Mouse (Mus musculus): ENCODE data around the gene Smarcd1. TPM values are rescaled to one million over a fixed set of nuclear protein-coding genes. Genes with fewer than 3 reads are reported as not detected.

Smarcd1 gene
- polyA plus RNA-seq, 1 experiment from 2014 or later = 34.5 TPM

DNA sequence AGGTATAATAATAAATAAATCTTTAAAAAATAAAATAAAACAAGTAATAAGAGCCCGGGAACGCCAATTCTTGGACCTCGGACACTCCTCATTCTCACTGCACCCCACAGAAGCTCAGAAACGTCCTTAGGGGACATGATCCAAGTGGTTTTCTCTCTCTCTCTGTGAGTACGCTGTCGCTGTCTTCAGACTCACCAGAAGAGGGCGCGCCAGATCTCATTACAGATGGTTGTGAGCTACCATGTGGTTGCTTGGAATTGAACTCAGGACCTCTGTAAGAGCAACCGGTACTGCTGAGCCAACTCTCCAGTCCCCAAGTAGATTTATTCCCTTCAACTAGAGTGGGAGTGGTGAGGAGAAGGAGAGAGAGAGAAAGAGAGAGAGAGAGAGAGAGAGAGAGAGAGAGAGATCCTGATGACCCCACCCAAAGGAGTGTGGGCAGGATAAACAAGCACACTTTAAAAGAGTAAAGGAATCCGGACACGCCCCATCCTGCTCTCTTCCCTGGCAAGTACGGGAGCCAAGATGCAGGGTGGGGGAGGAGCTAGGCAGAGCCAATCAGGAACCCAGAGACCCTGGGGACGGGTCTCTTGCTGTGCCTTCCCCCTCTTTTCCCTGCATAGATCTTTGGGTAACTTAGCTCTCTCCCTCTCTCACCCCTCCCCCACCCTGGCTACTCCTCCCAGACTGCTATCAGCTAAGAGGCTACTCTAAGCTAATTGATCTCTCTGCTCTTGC, 23.7 kb upstream of the Smarcd1 start:
- no peak overlapping the region for H3K27ac ChIP-seq (ENCODE audit: low read length)
- H3K4me2 ChIP-seq (ENCODE audit: low read depth, low read length) = no peak overlapping the region
- no peaks in the 10 kb centered on the region for H3K36me3 ChIP-seq (ENCODE audit: control insufficient read depth, insufficient read depth, low read length)
- peaks cover 3% of the 10 kb centered on the region for H3K4me1 ChIP-seq (replicated peaks; ENCODE audit: control insufficient read depth, insufficient read depth, low read length)
- peak; percentile 60; the same call in 1 of the 2 replicates for ATAC-seq (ENCODE audit: low read depth)
- peaks cover 10% of the 10 kb centered on the region for H3K27me3 ChIP-seq (ENCODE audit: control insufficient read depth, insufficient read depth, low read depth, low read length)
- 13% methylated on average over 13 of the region's 13 CpGs for WGBS
- no peak overlapping the region for H3K9ac ChIP-seq (ENCODE audit: low read length)
- no peaks in the 10 kb centered on the region for H3K9me3 ChIP-seq (ENCODE audit: control insufficient read depth, low read length)
- no peak overlapping the region for H3K4me3 ChIP-seq (ENCODE audit: low read length)

DNA sequence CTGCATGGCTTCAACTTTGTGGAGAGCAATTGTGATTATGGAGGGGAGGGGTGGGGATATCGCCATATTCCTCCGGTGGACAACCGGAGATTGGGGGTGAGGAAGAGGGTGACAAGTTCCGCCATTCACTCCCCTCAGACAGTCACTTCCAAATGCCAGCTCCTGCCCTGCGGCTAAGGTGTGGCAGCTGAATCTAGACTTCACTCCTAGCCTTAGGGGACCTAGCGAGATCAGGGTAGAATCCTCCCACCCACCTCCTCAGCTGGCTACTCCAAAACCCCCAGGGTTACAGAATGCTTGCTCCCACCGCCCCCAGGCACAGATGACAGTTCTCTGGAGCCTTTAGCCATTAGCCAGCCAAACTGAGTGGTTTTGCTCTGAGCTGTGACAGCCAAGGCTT, 22.9 kb upstream of the Smarcd1 start:
- Histone ChIP-seq H3K27me3 (ENCODE audit: control insufficient read depth, insufficient read depth, low read depth, low read length) (peaks cover 4% of the 10 kb centered on the region), H3K4me2 (ENCODE audit: low read depth, low read length) (no peak overlapping the region), H3K4me1 (replicated peaks; ENCODE audit: control insufficient read depth, insufficient read depth, low read length) (peaks cover 3% of the 10 kb centered on the region), H3K36me3 (ENCODE audit: control insufficient read depth, insufficient read depth, low read length) (no peaks in the 10 kb centered on the region), H3K9me3 (ENCODE audit: control insufficient read depth, low read length) (no peaks in the 10 kb centered on the region), H3K4me3 (ENCODE audit: low read length) (no peak overlapping the region), H3K27ac (ENCODE audit: low read length) (no peak overlapping the region), H3K9ac (ENCODE audit: low read length) (no peak overlapping the region)
- ATAC-seq (ENCODE audit: low read depth) = no peak
- WGBS = 51% methylated on average over 7 of the region's 7 CpGs

DNA sequence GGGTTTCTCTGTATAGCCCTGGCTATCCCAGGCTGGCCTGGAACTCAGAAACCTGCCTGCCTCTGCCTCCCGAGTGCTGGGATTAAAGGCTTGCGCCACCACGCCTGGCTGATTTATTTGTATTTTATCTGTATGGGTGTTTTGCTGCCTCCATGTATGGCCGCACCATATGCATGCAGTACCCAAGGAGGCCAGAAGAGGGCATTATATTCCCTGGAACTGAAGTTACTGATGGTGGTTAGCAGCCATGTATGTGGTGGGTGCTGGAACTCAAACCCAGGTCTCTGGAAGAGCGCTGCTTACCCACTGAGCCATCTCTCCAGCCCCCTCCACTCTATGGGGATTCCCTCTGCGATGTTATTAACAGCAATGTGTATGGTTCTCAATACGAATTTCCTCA, 19.0 kb upstream of the Smarcd1 start:
- 86% methylated on average over 7 of the region's 7 CpGs for WGBS
- no peak for ATAC-seq (ENCODE audit: low read depth)
- Histone ChIP-seq H3K27me3 (ENCODE audit: control insufficient read depth, insufficient read depth, low read depth, low read length) (no peaks in the 10 kb centered on the region), H3K4me1 (replicated peaks; ENCODE audit: control insufficient read depth, insufficient read depth, low read length) (peaks cover 3% of the 10 kb centered on the region), H3K36me3 (ENCODE audit: control insufficient read depth, insufficient read depth, low read length) (no peaks in the 10 kb centered on the region), H3K9ac (ENCODE audit: low read length) (no peak overlapping the region), H3K27ac (ENCODE audit: low read length) (no peak overlapping the region), H3K4me2 (ENCODE audit: low read depth, low read length) (no peak overlapping the region), H3K4me3 (ENCODE audit: low read length) (no peak overlapping the region), H3K9me3 (ENCODE audit: control insufficient read depth, low read length) (no peaks in the 10 kb centered on the region)

DNA sequence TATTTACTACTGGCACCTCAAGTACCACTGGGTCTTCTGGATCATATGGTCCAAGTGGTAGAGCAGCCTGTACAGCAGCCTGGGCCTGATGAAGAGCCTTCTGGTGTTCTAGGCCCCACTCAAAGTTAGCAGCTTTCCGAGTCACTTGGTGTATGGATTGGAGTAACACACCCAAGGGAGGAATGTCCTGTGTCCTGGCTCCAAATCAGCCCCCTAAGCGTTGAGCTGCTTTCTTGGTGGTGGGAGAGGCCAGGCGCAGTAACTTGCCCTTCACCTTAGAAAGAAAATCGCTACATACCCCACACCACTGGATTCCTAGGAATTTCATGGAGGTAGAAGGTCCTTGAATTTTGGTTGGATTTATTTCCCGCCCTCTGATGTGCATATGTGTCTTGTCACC, 17.8 kb upstream of the Smarcd1 start:
- no peak for ATAC-seq (ENCODE audit: low read depth)
- Histone ChIP-seq H3K4me2 (ENCODE audit: low read depth, low read length) (no peak overlapping the region), H3K9me3 (ENCODE audit: control insufficient read depth, low read length) (no peaks in the 10 kb centered on the region), H3K27me3 (ENCODE audit: control insufficient read depth, insufficient read depth, low read depth, low read length) (no peaks in the 10 kb centered on the region), H3K4me3 (ENCODE audit: low read length) (no peak overlapping the region), H3K27ac (ENCODE audit: low read length) (no peak overlapping the region), H3K9ac (ENCODE audit: low read length) (no peak overlapping the region), H3K4me1 (replicated peaks; ENCODE audit: control insufficient read depth, insufficient read depth, low read length) (no peaks in the 10 kb centered on the region), H3K36me3 (ENCODE audit: control insufficient read depth, insufficient read depth, low read length) (no peaks in the 10 kb centered on the region)
- 86% methylated on average over 5 of the region's 5 CpGs for WGBS

DNA sequence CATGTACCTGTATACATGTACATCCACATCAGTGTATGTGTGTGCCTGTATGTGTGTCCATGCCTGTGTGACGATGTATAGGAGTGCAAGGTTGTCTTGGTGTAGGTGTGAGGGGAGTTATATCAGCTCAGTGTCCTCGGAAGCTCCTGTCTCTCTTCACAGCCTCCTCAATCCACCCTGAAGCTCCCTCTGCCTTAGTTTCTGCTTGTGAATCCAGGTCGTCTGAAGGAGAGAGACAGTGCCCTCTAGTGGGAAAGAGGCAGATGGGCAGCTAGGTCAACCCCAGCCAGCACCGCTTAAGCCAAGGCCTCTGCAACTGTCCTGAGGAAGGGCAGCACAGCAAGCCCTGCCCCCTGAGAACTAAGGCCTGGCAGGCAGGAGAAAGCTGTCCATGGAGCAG, 13.2 kb upstream of the Smarcd1 start:
- no peak overlapping the region for H3K4me2 ChIP-seq (ENCODE audit: low read depth, low read length)
- H3K4me1 ChIP-seq (replicated peaks; ENCODE audit: control insufficient read depth, insufficient read depth, low read length) = no peaks in the 10 kb centered on the region
- no peaks in the 10 kb centered on the region for H3K36me3 ChIP-seq (ENCODE audit: control insufficient read depth, insufficient read depth, low read length)
- ATAC-seq (ENCODE audit: low read depth) = peak; percentile 57; the same call in 1 of the 2 replicates
- no peaks in the 10 kb centered on the region for H3K27me3 ChIP-seq (ENCODE audit: control insufficient read depth, insufficient read depth, low read depth, low read length)
- H3K9ac ChIP-seq (ENCODE audit: low read length) = no peak overlapping the region
- 2% methylated on average over 4 of the region's 4 CpGs for WGBS
- H3K9me3 ChIP-seq (ENCODE audit: control insufficient read depth, low read length) = no peaks in the 10 kb centered on the region
- no peak overlapping the region for H3K27ac ChIP-seq (ENCODE audit: low read length)
- H3K4me3 ChIP-seq (ENCODE audit: low read length) = no peak overlapping the region

DNA sequence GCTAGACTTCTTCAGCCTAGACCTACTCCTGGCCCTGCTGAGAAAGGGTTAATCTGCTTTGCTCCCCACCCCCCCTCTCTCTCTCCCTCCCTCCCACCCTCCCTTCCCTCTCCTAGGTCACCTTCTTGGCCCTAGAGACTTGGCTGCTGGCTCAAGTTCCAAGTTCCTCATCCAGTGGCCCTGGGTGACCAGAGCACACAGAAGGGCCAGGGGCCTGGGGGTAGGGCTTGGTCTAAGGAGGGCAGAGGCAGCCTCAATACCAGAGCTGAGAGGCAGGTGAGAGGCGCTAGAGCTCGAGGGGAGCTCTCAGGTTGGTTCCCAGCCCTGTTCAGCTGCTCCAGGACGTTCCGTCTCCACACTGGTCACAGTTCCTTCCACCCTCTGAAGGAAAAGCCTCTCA, 11.0 kb upstream of the Smarcd1 start:
- H3K27ac ChIP-seq (ENCODE audit: low read length) = no peak overlapping the region
- H3K9ac ChIP-seq (ENCODE audit: low read length) = no peak overlapping the region
- H3K4me3 ChIP-seq (ENCODE audit: low read length) = no peak overlapping the region
- no peaks in the 10 kb centered on the region for H3K27me3 ChIP-seq (ENCODE audit: control insufficient read depth, insufficient read depth, low read depth, low read length)
- no peak for ATAC-seq (ENCODE audit: low read depth)
- H3K36me3 ChIP-seq (ENCODE audit: control insufficient read depth, insufficient read depth, low read length) = no peaks in the 10 kb centered on the region
- H3K4me1 ChIP-seq (replicated peaks; ENCODE audit: control insufficient read depth, insufficient read depth, low read length) = no peaks in the 10 kb centered on the region
- H3K9me3 ChIP-seq (ENCODE audit: control insufficient read depth, low read length) = no peaks in the 10 kb centered on the region
- H3K4me2 ChIP-seq (ENCODE audit: low read depth, low read length) = no peak overlapping the region
- 11% methylated on average over 4 of the region's 4 CpGs for WGBS

DNA sequence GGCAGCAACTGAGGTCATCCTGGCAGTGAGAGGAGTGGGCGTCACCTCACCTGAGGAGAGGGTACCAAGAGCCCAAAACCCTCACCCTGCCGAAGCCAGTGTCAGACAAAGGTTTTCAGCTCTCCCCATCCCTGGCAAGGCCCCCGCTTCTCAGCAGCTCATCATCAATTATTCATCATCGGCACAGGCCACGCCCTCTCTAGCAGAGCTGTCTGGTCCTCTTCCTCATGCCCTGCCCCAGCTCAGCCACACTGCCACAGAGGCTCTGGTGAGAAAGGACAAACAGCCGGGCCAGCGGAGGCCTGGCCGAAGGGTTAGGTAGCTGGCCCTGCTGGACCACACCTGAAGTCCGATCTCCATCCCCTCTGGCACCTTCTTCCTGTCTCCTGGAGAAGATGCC, 10.0 kb upstream of the Smarcd1 start:
- Histone ChIP-seq H3K9me3 (ENCODE audit: control insufficient read depth, low read length) (no peaks in the 10 kb centered on the region), H3K9ac (ENCODE audit: low read length) (no peak overlapping the region), H3K36me3 (ENCODE audit: control insufficient read depth, insufficient read depth, low read length) (no peaks in the 10 kb centered on the region), H3K4me2 (ENCODE audit: low read depth, low read length) (no peak overlapping the region), H3K4me1 (replicated peaks; ENCODE audit: control insufficient read depth, insufficient read depth, low read length) (no peaks in the 10 kb centered on the region), H3K27ac (ENCODE audit: low read length) (no peak overlapping the region), H3K4me3 (ENCODE audit: low read length) (no peak overlapping the region), H3K27me3 (ENCODE audit: control insufficient read depth, insufficient read depth, low read depth, low read length) (no peaks in the 10 kb centered on the region)
- ATAC-seq (ENCODE audit: low read depth) = no peak
- WGBS = 35% methylated on average over 9 of the region's 9 CpGs

DNA sequence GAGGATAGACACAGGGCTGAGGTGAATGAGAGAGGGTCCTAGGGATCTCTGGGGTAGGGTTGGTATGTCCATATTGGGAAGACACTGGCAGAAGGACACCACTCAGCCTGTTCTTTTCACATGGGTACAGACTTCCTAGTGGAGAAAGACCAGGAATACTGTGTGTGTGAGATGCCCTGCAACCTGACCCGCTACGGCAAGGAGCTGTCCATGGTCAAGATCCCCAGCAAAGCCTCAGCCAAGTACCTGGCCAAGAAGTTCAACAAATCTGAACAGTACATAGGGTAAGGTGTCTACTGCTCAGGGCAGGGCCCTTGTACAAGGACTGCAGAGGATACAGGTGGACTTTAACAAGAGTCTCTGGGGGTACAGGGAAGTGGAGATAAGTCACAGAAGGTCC, 4.6 kb upstream of the Smarcd1 start:
- H3K9ac ChIP-seq (ENCODE audit: low read length) = no peak overlapping the region
- no peak overlapping the region for H3K27ac ChIP-seq (ENCODE audit: low read length)
- H3K4me3 ChIP-seq (ENCODE audit: low read length) = no peak overlapping the region
- 6% methylated on average over 2 of the region's 2 CpGs for WGBS
- no peaks in the 10 kb centered on the region for H3K9me3 ChIP-seq (ENCODE audit: control insufficient read depth, low read length)
- H3K4me1 ChIP-seq (replicated peaks; ENCODE audit: control insufficient read depth, insufficient read depth, low read length) = peaks cover 10% of the 10 kb centered on the region
- H3K36me3 ChIP-seq (ENCODE audit: control insufficient read depth, insufficient read depth, low read length) = no peaks in the 10 kb centered on the region
- no peak for ATAC-seq (ENCODE audit: low read depth)
- no peak overlapping the region for H3K4me2 ChIP-seq (ENCODE audit: low read depth, low read length)
- H3K27me3 ChIP-seq (ENCODE audit: control insufficient read depth, insufficient read depth, low read depth, low read length) = no peaks in the 10 kb centered on the region; the same call in 1 of the 2 replicates

DNA sequence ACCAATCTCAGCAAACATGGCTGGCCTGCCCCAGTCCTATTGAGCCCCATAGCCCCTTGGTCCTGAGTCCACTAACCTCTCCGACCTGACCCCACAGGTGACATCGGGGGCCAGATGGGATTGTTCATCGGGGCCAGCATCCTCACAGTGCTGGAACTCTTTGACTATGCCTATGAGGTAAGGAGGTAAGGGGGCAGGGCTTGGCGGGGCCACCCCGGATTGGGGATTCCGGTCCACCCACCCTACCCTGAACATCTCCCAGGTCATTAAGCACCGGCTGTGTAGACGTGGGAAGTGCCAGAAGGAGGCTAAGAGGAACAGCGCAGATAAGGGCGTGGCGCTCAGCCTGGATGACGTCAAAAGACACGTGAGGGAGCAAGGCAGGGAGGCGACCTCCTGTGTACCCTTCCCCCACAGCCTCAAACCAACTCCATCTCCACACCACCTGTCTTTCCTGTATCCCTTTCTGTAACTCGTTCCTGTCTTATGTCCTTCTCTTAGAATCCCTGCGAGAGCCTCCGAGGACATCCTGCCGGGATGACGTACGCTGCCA, 3.3 kb upstream of the Smarcd1 start:
- Histone ChIP-seq H3K36me3 (ENCODE audit: control insufficient read depth, insufficient read depth, low read length) (peaks cover under 1% of the 10 kb centered on the region; the same call in 1 of the 2 replicates), H3K9me3 (ENCODE audit: control insufficient read depth, low read length) (no peaks in the 10 kb centered on the region), H3K4me2 (ENCODE audit: low read depth, low read length) (no peak overlapping the region), H3K27me3 (ENCODE audit: control insufficient read depth, insufficient read depth, low read depth, low read length) (no peaks in the 10 kb centered on the region; the same call in 1 of the 2 replicates), H3K9ac (ENCODE audit: low read length) (no peak overlapping the region), H3K4me1 (replicated peaks; ENCODE audit: control insufficient read depth, insufficient read depth, low read length) (peaks cover 21% of the 10 kb centered on the region), H3K4me3 (ENCODE audit: low read length) (no peak overlapping the region), H3K27ac (ENCODE audit: low read length) (no peak overlapping the region)
- WGBS = 28% methylated on average over 20 of the region's 20 CpGs
- no peak for ATAC-seq (ENCODE audit: low read depth)
